Mouse (Mus musculus): ENCODE measurements at regions not wholly inside any gene's neighbourhood (a gene's known extent, or its start where the extent isn't known, plus 50 kb on each side); places are given as distances from the start of the nearest gene placed in this dataset.

- no peaks in the 10 kb centered on the region for H3K9me3 ChIP-seq (replicated peaks; ENCODE audit: insufficient read depth, low read length)
- DNase-seq (ENCODE audit: low read depth, low spot score): no peak
- H3K27ac ChIP-seq (ENCODE audit: control insufficient read depth, low read depth, low read length): no peak overlapping the region
- no peaks in the 10 kb centered on the region for H3K79me2 ChIP-seq (ENCODE audit: control insufficient read depth, insufficient read depth, low read length, poor library complexity)
- no peak overlapping the region for H3K4me3 ChIP-seq (ENCODE audit: control insufficient read depth in 1 of 2, insufficient read depth in 1 of 2, low read depth in 2 of 2, low read length in 2 of 2)
- TF ChIP-seq TAL1 (IDR thresholded peaks at IDR 0.05; ENCODE audit: low read length): no peak
- TF ChIP-seq TCF12 (IDR thresholded peaks at IDR 0.05; ENCODE audit: low read depth, low read length): no peak
- H3K36me3 ChIP-seq (ENCODE audit: control insufficient read depth in 1 of 2, insufficient read depth in 2 of 2, low read length in 2 of 2): no peaks in the 10 kb centered on the region
- H3K27me3 ChIP-seq (ENCODE audit: control insufficient read depth in 1 of 2, insufficient read depth in 2 of 2, low read length in 2 of 2): no peaks in the 10 kb centered on the region
- H3K4me1 ChIP-seq (ENCODE audit: control insufficient read depth in 1 of 2, insufficient read depth in 2 of 2, low read length in 2 of 2): no peaks in the 10 kb centered on the region
- no peak overlapping the region for H3K9ac ChIP-seq (ENCODE audit: control insufficient read depth, low read depth, low read length, poor library complexity, severe bottlenecking)
Observed at GRCm38 (mm10) chr15:59758971-59759370, 257.4 kb downstream of the 4933412E24Rik start.

GRCm38 (mm10) chr15:59756141-59756540, 260.3 kb downstream of the 4933412E24Rik start:
- Histone ChIP-seq H3K27ac (ENCODE audit: control insufficient read depth, low read depth, low read length) (no peak overlapping the region), H3K27me3 (ENCODE audit: control insufficient read depth in 1 of 2, insufficient read depth in 2 of 2, low read length in 2 of 2) (no peaks in the 10 kb centered on the region), H3K9me3 (replicated peaks; ENCODE audit: insufficient read depth, low read length) (no peaks in the 10 kb centered on the region), H3K4me3 (ENCODE audit: control insufficient read depth in 1 of 2, insufficient read depth in 1 of 2, low read depth in 2 of 2, low read length in 2 of 2) (no peak overlapping the region), H3K79me2 (ENCODE audit: control insufficient read depth, insufficient read depth, low read length, poor library complexity) (no peaks in the 10 kb centered on the region), H3K9ac (ENCODE audit: control insufficient read depth, low read depth, low read length, poor library complexity, severe bottlenecking) (no peak overlapping the region), H3K36me3 (ENCODE audit: control insufficient read depth in 1 of 2, insufficient read depth in 2 of 2, low read length in 2 of 2) (no peaks in the 10 kb centered on the region), H3K4me1 (ENCODE audit: control insufficient read depth in 1 of 2, insufficient read depth in 2 of 2, low read length in 2 of 2) (no peaks in the 10 kb centered on the region)
- DNase-seq (ENCODE audit: low read depth, low spot score): no peak
- no peak for TF ChIP-seq GABPA (IDR thresholded peaks at IDR 0.05; ENCODE audit: low read depth, low read length)
- no peak for TF ChIP-seq MYB (IDR thresholded peaks at IDR 0.05; ENCODE audit: low read depth, low read length)
- no peak for TF ChIP-seq ZMIZ1 (IDR thresholded peaks at IDR 0.05; ENCODE audit: low read depth, low read length)

GRCm38 (mm10) chr15:59754906-59755305, 261.5 kb downstream of the 4933412E24Rik start:
- no peak for DNase-seq (ENCODE audit: low read depth, low spot score)
- Histone ChIP-seq H3K27ac (ENCODE audit: control insufficient read depth, low read depth, low read length) (no peak overlapping the region), H3K79me2 (ENCODE audit: control insufficient read depth, insufficient read depth, low read length, poor library complexity) (no peaks in the 10 kb centered on the region), H3K9me3 (replicated peaks; ENCODE audit: insufficient read depth, low read length) (no peaks in the 10 kb centered on the region), H3K9ac (ENCODE audit: control insufficient read depth, low read depth, low read length, poor library complexity, severe bottlenecking) (no peak overlapping the region), H3K4me1 (ENCODE audit: control insufficient read depth in 1 of 2, insufficient read depth in 2 of 2, low read length in 2 of 2) (no peaks in the 10 kb centered on the region), H3K36me3 (ENCODE audit: control insufficient read depth in 1 of 2, insufficient read depth in 2 of 2, low read length in 2 of 2) (no peaks in the 10 kb centered on the region), H3K4me3 (ENCODE audit: control insufficient read depth in 1 of 2, insufficient read depth in 1 of 2, low read depth in 2 of 2, low read length in 2 of 2) (no peak overlapping the region), H3K27me3 (ENCODE audit: control insufficient read depth in 1 of 2, insufficient read depth in 2 of 2, low read length in 2 of 2) (no peaks in the 10 kb centered on the region)
- TF ChIP-seq NRF1 (IDR thresholded peaks at IDR 0.05; ENCODE audit: insufficient read depth, low read depth, low read length, poor library complexity, severe bottlenecking) (no peak), GATA1 (IDR thresholded peaks at IDR 0.05; ENCODE audit: low read depth, low read length) (no peak), JUND (IDR thresholded peaks at IDR 0.05; ENCODE audit: low read depth, low read length) (no peak)

- Histone ChIP-seq H3K4me3 (ENCODE audit: control insufficient read depth in 1 of 2, insufficient read depth in 1 of 2, low read depth in 2 of 2, low read length in 2 of 2) (no peak overlapping the region), H3K27ac (ENCODE audit: control insufficient read depth, low read depth, low read length) (no peak overlapping the region), H3K4me1 (ENCODE audit: control insufficient read depth in 1 of 2, insufficient read depth in 2 of 2, low read length in 2 of 2) (no peaks in the 10 kb centered on the region), H3K79me2 (ENCODE audit: control insufficient read depth, insufficient read depth, low read length, poor library complexity) (no peaks in the 10 kb centered on the region), H3K36me3 (ENCODE audit: control insufficient read depth in 1 of 2, insufficient read depth in 2 of 2, low read length in 2 of 2) (no peaks in the 10 kb centered on the region), H3K9me3 (replicated peaks; ENCODE audit: insufficient read depth, low read length) (no peaks in the 10 kb centered on the region), H3K9ac (ENCODE audit: control insufficient read depth, low read depth, low read length, poor library complexity, severe bottlenecking) (no peak overlapping the region), H3K27me3 (ENCODE audit: control insufficient read depth in 1 of 2, insufficient read depth in 2 of 2, low read length in 2 of 2) (no peaks in the 10 kb centered on the region)
- no peak for TF ChIP-seq RAD21 (IDR thresholded peaks at IDR 0.05; ENCODE audit: low read depth, low read length)
- no peak for TF ChIP-seq TCF12 (IDR thresholded peaks at IDR 0.05; ENCODE audit: low read depth, low read length)
- no peak for TF ChIP-seq MYC (IDR thresholded peaks at IDR 0.05; ENCODE audit: low read depth, low read length)
- TF ChIP-seq MEF2A (IDR thresholded peaks at IDR 0.05; ENCODE audit: extremely low read depth, insufficient replicate concordance, low read depth, low read length, poor library complexity, severe bottlenecking): no peak
- no peak for TF ChIP-seq SMC3 (IDR thresholded peaks at IDR 0.05; ENCODE audit: low read depth, low read length)
- no peak for TF ChIP-seq ELF1 (IDR thresholded peaks at IDR 0.05; ENCODE audit: low read depth, low read length)
- no peak for TF ChIP-seq CHD2 (IDR thresholded peaks at IDR 0.05; ENCODE audit: low read length)
- no peak for TF ChIP-seq ZC3H11A (IDR thresholded peaks at IDR 0.05; ENCODE audit: low read depth, low read length)
- TF ChIP-seq GABPA (IDR thresholded peaks at IDR 0.05; ENCODE audit: low read depth, low read length): no peak
- TF ChIP-seq MAZ (IDR thresholded peaks at IDR 0.05; ENCODE audit: low read depth, low read length): no peak
- no peak for TF ChIP-seq KAT2A (conservative IDR thresholded peaks at IDR 0.05; ENCODE audit: low read depth, low read length)
- no peak for TF ChIP-seq TBP (IDR thresholded peaks at IDR 0.05; ENCODE audit: low read depth, low read length)
- no peak for TF ChIP-seq CHD1 (IDR thresholded peaks at IDR 0.05; ENCODE audit: low read depth, low read length)
- TF ChIP-seq MYB (IDR thresholded peaks at IDR 0.05; ENCODE audit: low read depth, low read length): no peak
- no peak for TF ChIP-seq POLR2AphosphoS2 (IDR thresholded peaks at IDR 0.05; ENCODE audit: low read length)
- TF ChIP-seq TAL1 (IDR thresholded peaks at IDR 0.05; ENCODE audit: low read length): no peak
- TF ChIP-seq SIN3A (IDR thresholded peaks at IDR 0.05; ENCODE audit: low read length): no peak
- TF ChIP-seq ZNF384 (IDR thresholded peaks at IDR 0.05; ENCODE audit: low read depth, low read length): no peak
- DNase-seq (ENCODE audit: low read depth, low spot score): no peak
Observed at GRCm38 (mm10) chr15:59752277-59752676, 264.1 kb downstream of the 4933412E24Rik start.

Measured in MEL (cell line).